Mouse (Mus musculus): ENCODE data around the gene Gstt2.
A peak's percentile ranks its signal among the peaks of the same experiment; 100 is the strongest.
"Not testable (repeated sequence)": the region's sequence is repeated elsewhere in the genome, so short reads cannot be mapped to it uniquely, and the experiment has no call there.

The Gstt2 gene

GRCm38 (mm10) chr10:75852539-75853125 lies 15.4 kb upstream of the Gstt2 start:
- TF ChIP-seq POU5F1 (IDR thresholded peaks at IDR 0.05; ENCODE audit: borderline replicate concordance, low read length) (no peak), NANOG (IDR thresholded peaks at IDR 0.05; ENCODE audit: borderline replicate concordance, low read length) (no peak), CTCF (conservative IDR thresholded peaks at IDR 0.05; ENCODE audit: low read length) (no peak)
- Histone ChIP-seq H3K36me3 (ENCODE audit: insufficient read depth, low read length) (peaks cover 18% of the 10 kb centered on the region), H3K4me1 (replicated peaks; ENCODE audit: low read depth, low read length) (peaks cover 88% of the 10 kb centered on the region), H3K4me3 (replicated peaks; ENCODE audit: low read length) (no peak overlapping the region), H3K9me3 (ENCODE audit: low read length) (no peaks in the 10 kb centered on the region), H3K27me3 (ENCODE audit: insufficient read depth, low read length) (no peaks in the 10 kb centered on the region)

DNA sequence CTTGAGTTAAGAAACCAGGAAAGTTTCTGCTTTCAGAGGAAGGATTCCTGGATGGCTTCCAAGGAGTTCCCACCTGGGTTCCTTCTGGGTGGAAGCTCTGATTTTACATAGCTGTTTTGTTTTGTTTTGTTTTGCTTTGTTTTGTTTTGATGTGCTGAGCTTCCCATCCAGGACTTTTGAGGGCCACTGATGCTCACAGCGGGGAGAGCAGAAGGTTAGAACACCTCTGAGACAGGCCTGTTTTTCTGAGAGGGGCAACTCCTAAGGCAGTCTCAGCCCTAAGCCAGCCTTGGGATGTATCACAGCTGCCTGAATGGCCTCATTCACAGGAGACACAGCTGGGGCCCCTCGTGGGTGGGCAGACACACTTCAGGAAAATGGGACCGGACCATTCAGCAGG lies 14.5 kb upstream of the Gstt2 start:
- TF ChIP-seq CTCF (conservative IDR thresholded peaks at IDR 0.05; ENCODE audit: low read length) (no peak), POU5F1 (IDR thresholded peaks at IDR 0.05; ENCODE audit: borderline replicate concordance, low read length) (no peak), NANOG (IDR thresholded peaks at IDR 0.05; ENCODE audit: borderline replicate concordance, low read length) (peak; percentile 97)
- H3K4me3 ChIP-seq (replicated peaks; ENCODE audit: low read length) = peak overlapping the region; percentile 21; the same call in 1 of the 2 replicates
- H3K36me3 ChIP-seq (ENCODE audit: insufficient read depth, low read length) = peaks cover 9% of the 10 kb centered on the region

GRCm38 (mm10) chr10:75851076-75851475 lies 13.9 kb upstream of the Gstt2 start:
- no peak for TF ChIP-seq CTCF (conservative IDR thresholded peaks at IDR 0.05; ENCODE audit: low read length)
- TF ChIP-seq NANOG (IDR thresholded peaks at IDR 0.05; ENCODE audit: borderline replicate concordance, low read length) = no peak
- TF ChIP-seq POU5F1 (IDR thresholded peaks at IDR 0.05; ENCODE audit: borderline replicate concordance, low read length) = no peak
- Histone ChIP-seq H3K27me3 (ENCODE audit: insufficient read depth, low read length) (no peaks in the 10 kb centered on the region), H3K4me1 (replicated peaks; ENCODE audit: low read depth, low read length) (peaks cover 87% of the 10 kb centered on the region), H3K4me3 (replicated peaks; ENCODE audit: low read length) (peak overlapping the region; percentile 26; the same call in 1 of the 2 replicates), H3K9me3 (ENCODE audit: low read length) (no peaks in the 10 kb centered on the region), H3K36me3 (ENCODE audit: insufficient read depth, low read length) (peaks cover 3% of the 10 kb centered on the region)

More for the DNA sequence above, 14.5 kb upstream of the Gstt2 start:
- Histone ChIP-seq H3K27me3 (ENCODE audit: insufficient read depth, low read length) (no peaks in the 10 kb centered on the region), H3K9me3 (ENCODE audit: low read length) (no peaks in the 10 kb centered on the region), H3K4me1 (replicated peaks; ENCODE audit: low read depth, low read length) (peaks cover 87% of the 10 kb centered on the region)

DNA sequence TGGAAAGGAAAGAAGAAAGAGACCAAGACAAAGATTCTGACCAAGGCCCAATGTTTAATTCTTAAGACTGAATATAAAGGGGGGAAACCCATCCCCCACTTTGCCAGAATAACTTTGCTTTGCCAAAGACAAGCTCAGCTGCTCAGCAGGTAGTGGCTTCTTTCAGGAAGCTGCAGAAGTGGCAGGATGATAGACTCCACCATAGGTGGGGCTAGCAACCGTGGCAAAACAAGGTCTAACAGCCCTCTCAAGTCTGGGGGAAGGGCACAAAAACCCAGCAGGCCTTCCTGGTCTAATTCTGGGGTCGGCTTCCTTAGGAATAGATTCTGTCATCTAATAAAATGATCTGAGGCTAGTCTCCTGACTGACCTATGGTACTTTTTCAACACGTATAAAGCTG lies 11.2 kb upstream of the Gstt2 start:
- TF ChIP-seq NANOG (IDR thresholded peaks at IDR 0.05; ENCODE audit: borderline replicate concordance, low read length) = no peak
- TF ChIP-seq POU5F1 (IDR thresholded peaks at IDR 0.05; ENCODE audit: borderline replicate concordance, low read length) = no peak
- no peak for TF ChIP-seq CTCF (conservative IDR thresholded peaks at IDR 0.05; ENCODE audit: low read length)
- no peaks in the 10 kb centered on the region for H3K9me3 ChIP-seq (ENCODE audit: low read length)
- H3K4me1 ChIP-seq (replicated peaks; ENCODE audit: low read depth, low read length) = peaks cover 86% of the 10 kb centered on the region
- H3K27me3 ChIP-seq (ENCODE audit: insufficient read depth, low read length) = no peaks in the 10 kb centered on the region
- no peak overlapping the region; the same call in 1 of the 2 replicates for H3K4me3 ChIP-seq (replicated peaks; ENCODE audit: low read length)
- no peaks in the 10 kb centered on the region for H3K36me3 ChIP-seq (ENCODE audit: insufficient read depth, low read length)

GRCm38 (mm10) chr10:75845306-75845930 lies 8.2 kb upstream of the Gstt2 start:
- no peaks in the 10 kb centered on the region for H3K36me3 ChIP-seq (ENCODE audit: insufficient read depth, low read length)
- H3K4me3 ChIP-seq (replicated peaks; ENCODE audit: low read length) = no peak overlapping the region
- peaks cover 74% of the 10 kb centered on the region for H3K4me1 ChIP-seq (replicated peaks; ENCODE audit: low read depth, low read length)
- TF ChIP-seq POU5F1 (IDR thresholded peaks at IDR 0.05; ENCODE audit: borderline replicate concordance, low read length) (no peak), NANOG (IDR thresholded peaks at IDR 0.05; ENCODE audit: borderline replicate concordance, low read length) (no peak), CTCF (conservative IDR thresholded peaks at IDR 0.05; ENCODE audit: low read length) (no peak)
- H3K27me3 ChIP-seq (ENCODE audit: insufficient read depth, low read length) = peaks cover 7% of the 10 kb centered on the region; the same call in 1 of the 2 replicates
- H3K9me3 ChIP-seq (ENCODE audit: low read length) = no peaks in the 10 kb centered on the region

DNA sequence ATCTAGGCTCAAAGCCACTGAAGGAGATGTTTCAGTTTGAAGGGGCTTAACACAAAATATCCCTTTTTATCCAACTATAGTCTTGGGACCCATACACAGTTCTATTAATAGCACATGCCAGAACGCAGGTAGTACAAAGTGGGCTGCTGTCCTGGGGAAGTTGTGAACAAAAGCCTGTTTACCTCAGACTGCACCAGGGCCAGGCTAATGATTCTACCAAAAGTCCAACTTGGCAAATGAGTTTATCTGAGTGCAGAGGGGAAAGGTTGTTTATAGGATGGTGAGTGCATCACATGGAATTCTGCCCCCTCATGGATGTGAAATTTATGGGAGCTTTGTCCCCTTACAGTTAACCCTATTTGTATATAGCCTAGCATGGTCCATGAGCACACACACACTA lies 7.6 kb upstream of the Gstt2 start:
- Histone ChIP-seq H3K27me3 (ENCODE audit: insufficient read depth, low read length) (peaks cover 11% of the 10 kb centered on the region; the same call in 1 of the 2 replicates), H3K4me3 (replicated peaks; ENCODE audit: low read length) (no peak overlapping the region), H3K9me3 (ENCODE audit: low read length) (no peaks in the 10 kb centered on the region), H3K4me1 (replicated peaks; ENCODE audit: low read depth, low read length) (peaks cover 69% of the 10 kb centered on the region), H3K36me3 (ENCODE audit: insufficient read depth, low read length) (no peaks in the 10 kb centered on the region)
- no peak for TF ChIP-seq POU5F1 (IDR thresholded peaks at IDR 0.05; ENCODE audit: borderline replicate concordance, low read length)
- no peak for TF ChIP-seq NANOG (IDR thresholded peaks at IDR 0.05; ENCODE audit: borderline replicate concordance, low read length)
- TF ChIP-seq CTCF (conservative IDR thresholded peaks at IDR 0.05; ENCODE audit: low read length) = no peak

GRCm38 (mm10) chr10:75843898-75844297 lies 6.7 kb upstream of the Gstt2 start:
- H3K4me3 ChIP-seq (replicated peaks; ENCODE audit: low read length); H3K36me3 ChIP-seq (ENCODE audit: insufficient read depth, low read length); H3K9me3 ChIP-seq (ENCODE audit: low read length): not testable (repeated sequence)
- Histone ChIP-seq H3K27me3 (ENCODE audit: insufficient read depth, low read length) (peaks cover 11% of the 10 kb centered on the region; the same call in 1 of the 2 replicates), H3K4me1 (replicated peaks; ENCODE audit: low read depth, low read length) (peaks cover 69% of the 10 kb centered on the region)

GRCm38 (mm10) chr10:75839092-75839491 lies 1.9 kb upstream of the Gstt2 start:
- H3K4me1 ChIP-seq (replicated peaks; ENCODE audit: low read depth, low read length) = peaks cover 60% of the 10 kb centered on the region
- H3K4me3 ChIP-seq (replicated peaks; ENCODE audit: low read length) = no peak overlapping the region
- H3K36me3 ChIP-seq (ENCODE audit: insufficient read depth, low read length) = no peaks in the 10 kb centered on the region
- TF ChIP-seq NANOG (IDR thresholded peaks at IDR 0.05; ENCODE audit: borderline replicate concordance, low read length) = no peak
- TF ChIP-seq POU5F1 (IDR thresholded peaks at IDR 0.05; ENCODE audit: borderline replicate concordance, low read length) = no peak
- no peak for TF ChIP-seq CTCF (conservative IDR thresholded peaks at IDR 0.05; ENCODE audit: low read length)
- H3K27me3 ChIP-seq (ENCODE audit: insufficient read depth, low read length) = peaks cover 11% of the 10 kb centered on the region; the same call in 1 of the 2 replicates
- H3K9me3 ChIP-seq (ENCODE audit: low read length) = no peaks in the 10 kb centered on the region
